Mouse (Mus musculus) right cerebral cortex, postnatal 4 days (tissue): Measurements from ENCODE around the gene Tasp1.
"Not testable (repeated sequence)": the region's sequence is repeated elsewhere in the genome, so short reads cannot be mapped to it uniquely, and the experiment has no call there.

Experiments used
- DNase-seq: peaks from one replicate; pipeline ENCODE4 v3.0.0-alpha.2; 2022

Tasp1 gene

DNA sequence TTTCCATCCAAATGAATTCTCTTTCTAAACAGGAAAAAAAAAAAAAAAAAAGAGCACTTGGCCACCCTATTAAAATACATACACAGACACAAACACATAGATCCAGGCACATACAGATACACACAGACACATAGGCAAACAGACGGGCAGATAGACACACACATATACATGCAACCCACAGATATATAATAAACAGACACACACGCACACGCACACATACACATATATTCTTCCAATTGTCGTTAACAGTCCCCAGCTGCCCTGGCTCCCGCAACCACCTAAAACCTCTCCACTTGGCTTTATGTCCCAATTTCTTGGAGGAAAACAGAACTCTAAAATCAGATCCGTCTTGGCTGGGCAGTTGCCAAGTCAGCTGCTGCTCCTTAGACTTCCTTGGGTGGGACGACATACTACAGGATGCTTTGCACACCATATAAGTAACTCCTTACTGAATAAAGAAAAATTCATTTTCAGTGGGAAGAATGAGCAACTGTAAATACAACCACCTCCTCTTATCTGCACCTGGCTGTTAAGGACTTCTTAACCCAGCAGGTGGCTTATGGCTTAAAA lies 188.5 kb downstream of the Tasp1 start:
- DNase-seq = peak; percentile 23

DNA sequence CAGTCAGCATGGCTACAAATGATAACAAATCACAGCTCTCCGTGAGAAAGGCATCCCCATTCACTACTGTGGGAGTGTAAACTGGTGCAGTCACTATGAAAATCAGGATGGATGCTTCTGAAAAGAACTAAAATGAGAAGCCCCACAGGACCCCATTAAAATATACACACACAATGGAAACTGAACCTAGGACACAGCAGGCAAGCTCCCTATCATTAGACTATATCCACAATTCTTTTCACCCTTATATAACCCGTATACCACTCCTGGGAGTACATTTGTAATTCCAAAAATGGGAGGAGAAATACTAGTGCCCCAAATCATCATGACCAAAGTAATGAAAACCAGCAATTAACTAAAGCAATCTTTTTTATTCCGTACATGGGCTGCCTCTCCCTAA lies 190.7 kb downstream of the Tasp1 start:
- DNase-seq = no peak

DNA sequence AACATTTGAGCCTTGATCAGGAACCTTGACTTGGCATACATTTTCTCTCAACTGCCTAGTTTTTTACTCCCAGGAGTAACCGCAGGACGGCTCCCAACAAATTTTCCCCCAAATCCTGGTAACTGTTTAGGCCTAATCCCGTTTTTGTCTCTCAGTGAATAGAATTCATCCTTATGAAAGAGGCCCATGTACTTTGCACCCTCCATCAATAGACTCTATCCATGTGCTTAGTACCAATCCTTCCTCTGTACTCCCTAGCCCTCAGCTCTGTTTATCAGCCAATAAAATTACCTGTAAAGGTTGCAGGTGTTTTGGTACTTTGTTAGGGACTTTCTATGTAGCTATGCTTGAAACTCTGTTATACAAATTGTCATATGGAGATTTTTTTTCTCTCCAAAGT lies 192.4 kb downstream of the Tasp1 start:
- DNase-seq = no peak

DNA sequence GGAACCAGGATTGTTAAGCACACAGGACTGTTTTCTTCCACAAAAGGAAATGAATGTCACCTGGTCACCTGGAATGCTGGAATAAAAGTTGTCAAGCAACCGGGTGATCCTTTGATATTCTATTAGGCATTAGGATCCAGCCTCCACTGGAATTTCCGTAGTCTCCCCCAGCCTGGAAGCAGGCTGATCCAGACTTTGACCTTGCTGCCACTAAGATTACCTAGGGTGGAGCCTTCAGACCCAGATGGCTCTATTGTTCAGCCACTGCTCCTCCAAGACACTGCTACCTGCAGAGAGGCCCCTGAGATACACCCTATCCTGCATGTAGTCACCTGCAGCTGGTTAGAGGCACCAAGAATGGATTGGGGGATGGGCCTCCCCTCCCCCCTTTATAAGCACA lies 192.8 kb downstream of the Tasp1 start:
- no peak for DNase-seq

DNA sequence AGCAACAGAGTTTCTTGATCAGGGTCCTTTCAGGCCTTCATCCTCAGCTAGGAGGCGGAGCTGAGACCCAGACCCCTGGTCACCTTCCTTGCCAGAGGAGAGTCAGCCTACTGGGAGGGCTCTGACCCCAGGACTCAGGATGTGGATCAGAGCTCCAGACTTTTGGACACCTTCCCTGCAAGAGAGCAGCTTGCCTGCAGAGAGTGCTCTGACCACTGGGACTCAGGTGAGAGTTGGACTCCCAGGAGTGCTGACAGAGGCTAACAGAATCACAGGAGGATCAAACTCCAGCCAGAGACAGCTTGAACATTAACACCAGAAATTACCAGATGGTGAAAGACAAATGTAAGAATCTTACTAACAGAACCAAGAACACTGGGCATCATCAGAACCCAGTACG lies 197.5 kb downstream of the Tasp1 start:
- DNase-seq = not testable (repeated sequence)

DNA sequence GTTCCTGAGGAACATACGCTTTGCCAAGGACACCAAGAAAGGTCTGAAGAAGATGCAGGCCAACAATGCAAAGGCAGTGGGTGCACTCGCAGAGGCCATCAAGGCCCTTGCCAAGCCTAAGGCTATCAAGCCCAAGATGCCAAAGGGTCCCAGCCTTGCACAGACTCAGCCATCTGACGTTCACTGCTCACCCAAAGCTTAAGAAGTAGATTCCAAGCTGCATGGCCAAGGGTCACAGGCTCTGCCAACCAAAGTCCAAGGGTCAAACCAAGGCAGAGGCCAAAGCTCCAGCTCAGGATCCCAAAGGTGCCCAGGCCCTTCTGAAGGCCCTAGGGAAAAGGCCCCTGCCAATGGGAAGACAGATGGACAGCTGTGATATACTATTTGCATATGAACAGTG lies 203.2 kb downstream of the Tasp1 start:
- not testable (repeated sequence) for DNase-seq

DNA sequence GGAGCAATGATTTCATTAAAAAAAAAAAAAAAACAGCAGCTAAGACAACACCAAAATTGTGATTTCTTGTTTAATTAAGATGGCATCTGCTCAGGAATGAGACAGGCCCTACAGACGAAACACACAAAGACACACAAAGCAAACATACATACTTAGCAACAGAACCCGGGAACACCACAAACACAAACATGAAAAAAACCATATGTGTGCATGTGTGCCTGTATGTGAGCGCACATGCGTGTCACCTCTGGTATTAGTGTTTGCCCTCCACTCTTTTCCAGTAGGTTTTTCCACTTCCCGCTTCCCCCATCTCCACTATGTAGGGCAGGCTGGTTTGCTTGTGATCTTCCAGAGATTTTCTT lies 206.5 kb downstream of the Tasp1 start:
- no peak for DNase-seq

DNA sequence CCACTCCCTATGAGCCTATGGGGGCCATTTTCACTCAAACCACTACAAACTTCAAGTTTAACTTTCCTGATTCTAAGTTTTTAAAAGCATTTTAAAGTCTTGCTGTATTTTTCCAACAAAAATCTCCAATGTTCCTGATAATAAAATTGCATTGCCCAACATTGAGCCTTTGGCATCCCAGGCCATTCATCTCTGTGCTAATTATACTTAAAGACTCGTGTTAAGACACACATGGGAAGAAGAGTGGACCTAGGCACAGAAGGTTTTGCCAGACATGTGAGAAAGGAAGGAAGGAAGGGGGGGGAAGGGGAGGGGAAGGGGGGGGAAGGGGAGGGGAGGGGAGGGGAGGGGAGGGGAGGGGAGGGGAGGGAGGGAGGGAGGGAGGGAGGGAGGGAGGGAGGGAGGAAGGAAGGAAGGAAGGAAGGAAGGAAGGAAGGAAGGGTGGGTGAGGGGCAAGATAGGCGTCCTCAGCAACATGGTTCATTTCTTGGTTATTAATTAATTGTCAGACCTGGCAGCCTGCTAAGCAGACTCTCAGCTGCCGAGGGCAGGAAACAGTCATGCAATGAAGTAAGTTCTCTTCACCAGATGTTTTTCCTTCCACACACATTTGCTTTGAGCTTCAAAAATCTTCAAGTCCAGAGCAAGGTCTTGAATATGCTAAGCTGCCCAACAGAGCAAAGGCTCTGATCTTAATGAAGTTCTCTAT lies 207.0 kb downstream of the Tasp1 start:
- DNase-seq = no peak

DNA sequence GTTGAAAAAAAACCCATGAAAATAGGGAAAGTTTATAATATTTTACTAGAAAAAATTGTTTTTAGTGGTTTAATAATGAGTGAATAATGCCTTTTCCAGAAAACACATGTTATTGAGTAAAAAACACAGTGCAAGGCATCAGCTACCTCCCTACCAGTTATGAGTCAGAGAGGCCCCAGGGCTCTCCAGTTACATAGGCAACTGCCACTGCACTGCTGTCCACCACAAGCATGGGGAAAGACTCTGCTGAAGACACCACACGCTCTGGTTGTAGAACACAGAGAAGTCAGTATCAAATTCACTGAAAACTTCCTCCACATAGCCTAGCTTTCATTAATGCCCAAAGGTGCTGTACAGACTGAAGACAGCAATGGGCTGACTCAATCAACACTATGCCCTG lies 217.0 kb downstream of the Tasp1 start:
- no peak for DNase-seq

DNA sequence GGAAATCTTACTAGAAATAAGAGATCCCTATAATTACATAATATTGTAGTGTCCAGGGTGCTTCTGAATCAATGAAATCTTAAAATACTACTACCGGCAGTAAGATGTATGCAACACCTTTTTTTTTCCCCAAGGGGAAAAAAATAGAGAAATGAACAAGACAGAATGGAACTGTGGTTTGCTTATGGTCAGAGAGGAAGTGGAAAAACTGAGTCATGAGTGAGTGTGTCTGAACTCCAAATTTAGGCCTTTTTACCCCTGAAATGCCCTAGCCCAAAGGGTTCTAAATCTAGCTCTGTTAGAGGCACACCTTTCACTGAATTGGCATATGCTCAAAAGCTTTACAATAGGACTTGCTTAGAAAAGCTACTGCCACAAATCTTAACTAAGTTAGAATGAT lies 225.2 kb downstream of the Tasp1 start:
- no peak for DNase-seq

DNA sequence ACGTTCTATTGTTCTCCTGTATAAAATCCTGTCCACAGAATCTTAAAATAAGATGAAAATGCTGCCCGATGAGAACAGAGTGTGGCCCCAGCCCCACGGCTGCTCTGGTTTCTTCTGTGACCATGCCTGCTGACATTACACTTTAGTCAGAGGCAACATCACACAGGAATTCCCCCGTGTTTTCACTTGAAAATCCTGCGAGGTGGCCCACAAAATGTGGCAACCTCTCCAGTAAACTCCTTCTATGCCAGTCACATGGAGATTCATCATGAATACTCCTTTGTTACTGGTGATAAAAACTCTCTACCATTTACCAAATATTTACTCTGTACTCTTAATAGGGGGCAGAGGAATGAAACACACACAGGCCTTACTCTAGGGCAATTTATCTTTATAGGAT lies 225.7 kb downstream of the Tasp1 start:
- no peak for DNase-seq

DNA sequence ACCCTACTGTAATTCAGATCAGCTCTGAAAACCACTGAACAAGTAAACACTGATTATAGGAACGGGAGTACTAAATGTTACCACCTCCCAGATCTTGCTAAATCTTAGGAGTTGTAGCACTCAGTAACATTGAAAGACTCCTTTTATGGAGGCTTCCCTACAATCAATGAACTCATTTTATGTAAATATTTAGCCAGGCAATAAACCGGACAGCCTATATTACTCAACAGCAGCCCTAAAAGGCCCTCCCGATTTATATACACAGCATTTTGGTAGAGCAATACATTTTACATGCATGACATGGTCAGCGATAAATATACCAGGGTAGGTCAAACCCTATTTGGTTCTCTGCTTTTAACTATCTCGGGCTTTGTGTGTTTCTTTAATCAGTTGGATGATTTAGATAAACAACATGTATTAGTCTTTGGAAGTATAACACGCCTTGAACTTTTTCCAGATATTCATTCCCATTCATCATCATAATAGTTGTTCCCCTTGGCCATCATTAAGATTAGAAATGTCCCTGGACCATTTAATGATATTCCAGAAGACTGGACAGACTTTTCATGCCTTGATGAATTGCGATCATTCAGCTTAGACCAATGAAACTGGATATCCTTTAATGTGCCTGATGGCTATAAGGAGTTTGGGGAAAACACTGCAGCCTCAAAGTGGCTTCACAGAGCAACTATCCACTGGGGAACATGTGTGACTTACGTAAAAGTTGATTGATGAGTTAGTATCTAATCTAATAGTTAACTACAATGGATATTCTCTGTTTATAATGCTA lies 244.8 kb downstream of the Tasp1 start:
- no peak for DNase-seq

DNA sequence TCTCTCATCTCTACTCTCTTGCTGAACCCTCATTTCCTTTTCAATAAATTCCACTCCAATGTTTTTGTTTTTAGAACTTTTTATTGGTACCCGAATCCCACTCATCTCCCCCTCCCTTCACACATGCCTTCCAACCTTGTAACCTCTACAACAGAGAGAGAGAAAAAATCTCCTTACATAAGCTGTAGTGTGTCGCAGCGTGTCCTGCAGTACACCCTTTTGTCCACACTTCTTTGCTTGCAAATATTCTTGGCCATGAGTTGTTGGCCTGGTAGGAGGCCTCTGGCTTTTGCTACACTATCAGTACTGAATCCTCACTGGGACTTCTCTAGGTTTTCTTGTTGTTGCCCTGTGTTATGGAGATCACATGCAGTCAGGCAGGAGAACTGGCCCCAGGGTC lies 249.3 kb downstream of the Tasp1 start:
- DNase-seq = no peak

DNA sequence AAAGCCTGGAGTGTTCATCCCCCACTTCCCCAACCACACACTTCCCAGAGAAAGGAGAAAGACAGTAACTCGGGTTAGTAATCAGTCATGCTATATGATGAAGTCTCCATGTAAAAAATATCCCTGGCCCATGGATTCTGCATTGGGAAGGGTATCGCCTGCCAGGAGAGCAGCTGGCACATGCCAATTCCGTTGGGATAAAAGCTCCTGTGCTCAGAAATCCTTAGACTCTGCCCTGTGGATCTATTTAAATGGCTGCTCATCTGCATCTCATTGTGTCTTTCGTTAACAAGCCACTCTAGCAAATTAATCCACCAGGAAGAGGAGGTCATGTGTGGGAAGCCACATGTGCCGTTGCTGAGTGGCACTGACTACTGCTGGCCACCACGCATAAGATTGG lies 258.7 kb downstream of the Tasp1 start:
- DNase-seq = no peak

DNA sequence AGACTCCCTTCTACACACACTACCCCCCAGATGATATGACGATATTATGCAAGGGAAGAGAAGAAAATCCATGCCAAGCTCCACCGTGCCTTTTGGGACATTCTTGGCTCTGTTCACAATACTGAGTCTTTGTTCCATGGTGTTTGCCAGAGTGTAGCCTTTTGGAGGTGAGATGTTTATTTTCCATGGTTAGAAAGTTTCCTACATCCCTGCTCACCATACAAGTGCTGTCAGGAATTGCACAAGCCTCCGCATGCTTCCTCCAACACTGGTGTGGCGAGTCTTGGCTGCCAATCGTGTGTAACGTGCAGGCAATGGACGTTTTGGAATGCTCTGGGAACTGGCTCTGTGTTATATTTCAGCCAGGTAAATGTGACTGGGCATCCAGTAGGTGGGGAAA lies 262.6 kb downstream of the Tasp1 start:
- DNase-seq = no peak

DNA sequence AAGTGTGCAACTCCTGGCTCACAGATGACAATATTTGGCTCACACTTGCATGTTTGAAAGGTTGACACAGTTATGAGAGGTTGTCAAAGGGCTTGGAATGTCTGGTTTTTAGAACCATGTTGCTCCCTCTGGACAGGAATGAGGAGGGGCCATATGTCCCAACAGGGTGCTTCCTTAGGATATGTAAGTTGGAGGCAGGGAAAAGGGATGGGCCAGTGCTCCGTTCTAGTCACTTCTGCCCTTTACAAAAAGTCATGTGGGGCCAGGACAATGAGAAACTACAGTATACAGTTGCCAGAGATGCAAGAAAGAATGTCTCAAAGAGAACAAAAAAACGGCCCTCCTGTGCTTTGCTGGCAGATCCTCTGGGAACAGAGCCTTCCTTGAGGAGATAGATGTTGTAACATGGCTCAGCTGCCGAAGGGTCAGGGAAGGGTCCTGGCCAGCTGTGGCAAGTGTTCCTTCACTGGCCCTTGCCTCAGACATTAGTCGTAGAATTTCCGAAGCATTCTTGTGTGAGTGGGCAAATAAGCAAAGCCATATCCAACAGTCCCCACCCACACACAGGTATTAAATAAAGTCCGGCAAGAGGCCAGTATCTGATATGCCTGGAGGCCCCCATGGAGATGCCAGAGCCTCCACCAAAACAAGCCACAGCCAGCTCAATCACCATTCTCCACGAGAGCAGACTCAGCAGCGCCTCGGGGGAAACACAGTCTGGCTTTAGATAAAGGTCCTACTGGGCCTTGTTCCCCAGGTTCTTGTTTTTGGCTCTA lies 274.1 kb downstream of the Tasp1 start:
- no peak for DNase-seq

DNA sequence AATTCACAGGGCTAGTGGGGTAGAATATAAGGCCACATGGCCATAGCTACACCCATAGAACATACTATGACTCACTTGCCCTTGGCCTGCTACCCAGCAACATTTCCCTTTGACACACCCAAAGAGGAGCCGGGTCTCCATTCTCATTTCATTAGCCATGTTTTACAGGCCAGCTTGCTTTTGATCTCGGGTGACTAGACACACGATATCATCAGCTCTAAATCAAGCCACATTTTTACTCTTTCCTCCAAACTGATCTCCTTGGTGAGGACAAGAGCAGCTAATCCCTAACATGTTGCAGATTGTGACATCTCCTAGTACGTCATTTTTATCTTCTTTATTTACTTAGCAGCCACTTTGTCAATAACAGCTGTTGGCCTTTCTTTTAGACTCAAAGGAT lies 277.9 kb downstream of the Tasp1 start:
- no peak for DNase-seq

DNA sequence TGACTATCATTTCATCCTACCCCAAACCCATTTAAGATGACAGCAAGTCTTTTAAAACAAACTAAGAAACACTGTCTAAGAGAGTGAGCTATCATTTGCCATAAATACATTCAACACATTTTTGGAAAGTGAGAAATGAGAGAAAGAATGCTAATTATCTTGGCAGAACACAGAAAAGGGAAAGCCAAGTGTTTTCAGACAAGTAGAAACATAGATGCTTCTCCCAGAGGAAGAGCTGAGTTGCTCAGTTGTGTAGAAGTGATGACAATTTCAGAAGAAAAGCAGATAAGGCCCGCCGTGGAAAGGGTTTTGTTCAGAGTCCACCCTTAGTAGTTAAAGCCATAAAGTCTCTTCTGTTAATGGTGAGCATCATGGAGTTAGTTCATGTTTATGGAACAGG lies 281.7 kb downstream of the Tasp1 start:
- DNase-seq = no peak

DNA sequence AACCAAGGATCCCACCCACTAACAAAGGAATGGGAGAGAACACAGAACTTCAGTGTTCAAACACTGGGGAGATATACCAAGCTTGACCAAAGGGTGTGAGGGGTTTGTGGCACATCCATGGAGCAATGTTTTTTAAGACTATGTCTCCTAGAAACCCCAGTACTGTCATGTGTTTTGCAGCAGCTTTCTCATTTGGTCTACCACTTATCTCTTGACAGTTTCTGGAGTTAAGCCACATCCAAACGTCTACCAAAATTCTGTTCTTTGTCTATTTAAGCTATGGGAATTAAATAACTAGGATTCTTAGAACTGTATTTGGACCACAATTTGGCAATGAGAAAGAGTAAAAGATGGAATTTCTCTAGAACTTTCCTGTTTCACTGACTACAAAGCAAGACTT lies 282.1 kb downstream of the Tasp1 start:
- DNase-seq = no peak
